In the genomic region with DNA sequence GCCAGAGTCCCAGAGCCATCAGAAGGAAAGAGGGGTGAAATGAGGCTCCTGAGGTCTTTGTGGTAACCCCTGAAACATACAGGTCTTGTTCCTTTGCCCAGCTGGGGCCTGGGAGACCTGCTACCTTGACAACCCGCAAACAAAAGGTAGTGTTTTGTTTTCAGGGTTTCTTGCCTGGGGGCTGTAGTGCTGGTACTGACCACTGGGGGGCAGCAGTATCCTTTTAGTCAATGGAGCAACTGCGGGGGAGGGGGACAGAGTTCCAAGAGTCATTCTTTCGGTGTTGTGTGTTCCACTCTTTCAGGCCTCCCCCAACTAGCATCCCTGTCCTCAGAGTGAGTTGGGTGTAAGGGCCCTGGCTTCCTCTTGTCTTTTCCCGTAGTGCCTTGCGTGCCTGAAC, we compare ENCODE assay signal across 8 mouse cellular contexts. TPM values are rescaled to one million over a fixed set of nuclear protein-coding genes. Genes with fewer than 3 reads are reported as not detected.
DNase-seq lines count a peak whose midpoint lies in the region; ATAC-seq and TF ChIP-seq lines count a peak whose summit lies in the region.

No protein-coding gene starts in this region.

- no peak for TF ChIP-seq POLR2A in spleen, adult 2 months (IDR thresholded peaks at IDR 0.05; ENCODE audit: low read depth, low read length)

- H3K36me3 ChIP-seq in intestine, embryonic 14.5 days (ENCODE audit: control insufficient read depth, insufficient read depth, low read length) = no peaks in the 10 kb centered on the region
- H3K36me3 ChIP-seq in limb, embryonic 12.5 days = 0 out of 2 replicates have a peak, but pooled peaks cover 10% of the 10 kb centered on the region
- peaks cover 8% of the 10 kb centered on the region for H3K36me3 ChIP-seq in midbrain, embryonic 14.5 days (ENCODE audit: control insufficient read depth, insufficient read depth, low read length)
- no peaks in the 10 kb centered on the region for H3K36me3 ChIP-seq in spleen, adult 2 months (ENCODE audit: control insufficient read depth, insufficient read depth, low read length)

- TF ChIP-seq CTCF in spleen, adult 2 months (IDR thresholded peaks at IDR 0.05; ENCODE audit: extremely low read depth, insufficient read depth, insufficient read length, insufficient replicate concordance) = peak; percentile 81; the same call in 1 of the 2 replicates

- H3K27me3 ChIP-seq in intestine, embryonic 14.5 days (replicated peaks; ENCODE audit: control insufficient read depth, insufficient read depth, low read length) = no peaks in the 10 kb centered on the region
- no peaks in the 10 kb centered on the region for H3K27me3 ChIP-seq in limb, embryonic 12.5 days
- no peaks in the 10 kb centered on the region for H3K27me3 ChIP-seq in midbrain, embryonic 14.5 days (ENCODE audit: control insufficient read depth, insufficient read depth, low read length)
- H3K27me3 ChIP-seq in spleen, adult 2 months (ENCODE audit: control insufficient read depth, insufficient read depth, low read length) = no peaks in the 10 kb centered on the region

- peak; percentile 86 for DNase-seq in cerebellum, adult 11 months
- DNase-seq in cerebellum, postnatal 4 days (ENCODE audit: low spot score in 2 of 2) = peak; percentile 80 to 89
- peak; percentile 56 for DNase-seq in gastrocnemius, postnatal 25 days
- peak; percentile 95 for DNase-seq in intestine, embryonic 14.5 days (ENCODE audit: low spot score)
- DNase-seq in midbrain, embryonic 14.5 days = peak; percentile 92
- peak; percentile 79 to 91 for DNase-seq in spleen, adult 2 months (ENCODE audit: low read depth in 1 of 2, low spot score in 2 of 2)

- H3K4me1 ChIP-seq in intestine, embryonic 14.5 days (replicated peaks; ENCODE audit: control insufficient read depth, insufficient read depth, low read length) = peaks cover 9% of the 10 kb centered on the region
- peaks cover 37% of the 10 kb centered on the region for H3K4me1 ChIP-seq in limb, embryonic 12.5 days (replicated peaks)
- H3K4me1 ChIP-seq in midbrain, embryonic 14.5 days (ENCODE audit: control insufficient read depth, insufficient read depth, low read length) = peaks cover 39% of the 10 kb centered on the region
- peaks cover 36% of the 10 kb centered on the region; the same call in 1 of the 2 replicates for H3K4me1 ChIP-seq in spleen, adult 2 months (ENCODE audit: control insufficient read depth, insufficient read depth, insufficient read length)

- H3K4me3 ChIP-seq in intestine, embryonic 14.5 days (ENCODE audit: low read depth, low read length) = peak overlapping the region; percentile 75; the same call in 1 of the 2 replicates
- H3K4me3 ChIP-seq in limb, embryonic 12.5 days (replicated peaks) = peak overlapping the region; percentile 81
- H3K4me3 ChIP-seq in midbrain, embryonic 14.5 days (replicated peaks; ENCODE audit: low read depth, low read length) = peak overlapping the region; percentile 92
- no peak overlapping the region for H3K4me3 ChIP-seq in spleen, adult 2 months (ENCODE audit: extremely low read depth, insufficient read depth, insufficient read length)

- peak overlapping the region; percentile 83; the same call in 1 of the 2 replicates for H3K9ac ChIP-seq in intestine, embryonic 14.5 days (ENCODE audit: low read length)
- peak overlapping the region; percentile 91 for H3K9ac ChIP-seq in limb, embryonic 12.5 days (replicated peaks)
- H3K9ac ChIP-seq in midbrain, embryonic 14.5 days (replicated peaks; ENCODE audit: low read length) = peak overlapping the region; percentile 97

- H3K4me2 ChIP-seq in intestine, embryonic 14.5 days (ENCODE audit: low read length) = peak overlapping the region; percentile 95
- H3K4me2 ChIP-seq in limb, embryonic 12.5 days = peak overlapping the region; percentile 89
- H3K4me2 ChIP-seq in midbrain, embryonic 14.5 days (ENCODE audit: low read length) = peak overlapping the region; percentile 85

- no peaks in the 10 kb centered on the region for H3K9me3 ChIP-seq in intestine, embryonic 14.5 days (ENCODE audit: control insufficient read depth, low read length)
- H3K9me3 ChIP-seq in limb, embryonic 12.5 days = no peaks in the 10 kb centered on the region
- no peaks in the 10 kb centered on the region for H3K9me3 ChIP-seq in midbrain, embryonic 14.5 days (ENCODE audit: control insufficient read depth, low read length)

- WGBS in intestine, embryonic 14.5 days = 20% methylated on average over 5 of the region's 5 CpGs
- WGBS in limb, embryonic 12.5 days = 20% methylated on average over 5 of the region's 5 CpGs
- WGBS in midbrain, embryonic 14.5 days = 22% methylated on average over 5 of the region's 5 CpGs
- 26% methylated on average over 5 of the region's 5 CpGs for WGBS in spleen, adult 2 months

- ATAC-seq in cerebellum, adult (ENCODE audit: insufficient number of reproducible peaks, low FRiP score, low TSS enrichment) = no peak
- no peak for ATAC-seq in intestine, embryonic 14.5 days (replicated peaks; ENCODE audit: low FRiP score, low TSS enrichment, low read depth)
- no peak for ATAC-seq in limb, embryonic 12.5 days (ENCODE audit: insufficient number of reproducible peaks, insufficient read depth, low FRiP score, low TSS enrichment, low read depth)
- ATAC-seq in midbrain, embryonic 14.5 days (ENCODE audit: low FRiP score, low TSS enrichment) = no peak; the same call in 1 of the 2 replicates

- no peak overlapping the region for H3K27ac ChIP-seq in intestine, embryonic 14.5 days (ENCODE audit: low read depth)
- peak overlapping the region; percentile 75 for H3K27ac ChIP-seq in limb, embryonic 12.5 days
- H3K27ac ChIP-seq in midbrain, embryonic 14.5 days (replicated peaks; ENCODE audit: low read depth, low read length) = peak overlapping the region; percentile 92
- no peak overlapping the region for H3K27ac ChIP-seq in spleen, adult 2 months (ENCODE audit: insufficient read depth, low read length)

RNA-seq across cellular contexts. Expression of a gene that starts 1.6 kb away (rescaled TPM):
- total RNA-seq in gastrocnemius, postnatal 25 days (2021) = 10 to 100 TPM in 1 of 2 experiments, 1 to 10 TPM in 1; 8.3 to 11.6 TPM
- polyA plus RNA-seq in intestine, embryonic 14.5 days (2014; fragmentation: Nextera tagmentation; extraction: Ambion mirVana) = 38.7 and 40.6 TPM in 2 replicates
- polyA plus RNA-seq in limb, embryonic 12.5 days (2016; fragmentation: Nextera tagmentation; extraction: Ambion mirVana) = 42.7 and 54.7 TPM in 2 replicates
- 97.9 and 101 TPM in 2 replicates for polyA plus RNA-seq in midbrain, embryonic 14.5 days (2014; fragmentation: Nextera tagmentation; extraction: Ambion mirVana)
- polyA plus RNA-seq in spleen, adult 2 months (2012; rRNA removed) = 36.6 and 43.4 TPM in 2 replicates

RNA-seq across cellular contexts. Expression of a gene that starts 8.6 kb away (rescaled TPM):
- 1 to 10 TPM in 1 of 2 experiments, under 1 TPM in 1; 0.88 to 1.2 TPM for total RNA-seq in gastrocnemius, postnatal 25 days (2021)
- 6.4 and 15.5 TPM in 2 replicates for polyA plus RNA-seq in intestine, embryonic 14.5 days (2014; fragmentation: Nextera tagmentation; extraction: Ambion mirVana)
- polyA plus RNA-seq in limb, embryonic 12.5 days (2016; fragmentation: Nextera tagmentation; extraction: Ambion mirVana) = 0.69 and 0.89 TPM in 2 replicates
- polyA plus RNA-seq in midbrain, embryonic 14.5 days (2014; fragmentation: Nextera tagmentation; extraction: Ambion mirVana) = 1.8 TPM in 1 of 2 replicates, not detected in the other
- 0.46 TPM in 1 of 2 replicates, not detected in the other for polyA plus RNA-seq in spleen, adult 2 months (2012; rRNA removed)

RNA-seq across cellular contexts. Expression of a gene that starts 17.8 kb away (rescaled TPM):
- 1 to 10 TPM in 1 of 2 experiments, under 1 TPM in 1; 0.54 to 1.0 TPM for total RNA-seq in gastrocnemius, postnatal 25 days (2021)
- 4.7 and 5.2 TPM in 2 replicates for polyA plus RNA-seq in intestine, embryonic 14.5 days (2014; fragmentation: Nextera tagmentation; extraction: Ambion mirVana)
- 0.25 TPM in 1 of 2 replicates, not detected in the other for polyA plus RNA-seq in limb, embryonic 12.5 days (2016; fragmentation: Nextera tagmentation; extraction: Ambion mirVana)
- polyA plus RNA-seq in midbrain, embryonic 14.5 days (2014; fragmentation: Nextera tagmentation; extraction: Ambion mirVana) = 1.3 TPM in 1 of 2 replicates, not detected in the other
- polyA plus RNA-seq in spleen, adult 2 months (2012; rRNA removed) = 2.9 and 3.7 TPM in 2 replicates

RNA-seq across cellular contexts. Expression of a gene that starts 46.6 kb away (rescaled TPM):
- 10 to 100 TPM; 25.1 to 25.8 TPM for total RNA-seq in gastrocnemius, postnatal 25 days (2021)
- 64.4 and 69.1 TPM in 2 replicates for polyA plus RNA-seq in intestine, embryonic 14.5 days (2014; fragmentation: Nextera tagmentation; extraction: Ambion mirVana)
- polyA plus RNA-seq in limb, embryonic 12.5 days (2016; fragmentation: Nextera tagmentation; extraction: Ambion mirVana) = 58.7 and 66.4 TPM in 2 replicates
- polyA plus RNA-seq in midbrain, embryonic 14.5 days (2014; fragmentation: Nextera tagmentation; extraction: Ambion mirVana) = 47.0 and 51.2 TPM in 2 replicates
- polyA plus RNA-seq in spleen, adult 2 months (2012; rRNA removed) = 19.9 and 24.2 TPM in 2 replicates

RNA-seq across cellular contexts. Expression of a gene that starts 48.4 kb away (rescaled TPM):
- not detected for total RNA-seq in gastrocnemius, postnatal 25 days (2021)
- 0.28 TPM in 1 of 2 replicates, not detected in the other for polyA plus RNA-seq in intestine, embryonic 14.5 days (2014; fragmentation: Nextera tagmentation; extraction: Ambion mirVana)
- polyA plus RNA-seq in limb, embryonic 12.5 days (2016; fragmentation: Nextera tagmentation; extraction: Ambion mirVana) = 0.70 and 0.73 TPM in 2 replicates
- polyA plus RNA-seq in midbrain, embryonic 14.5 days (2014; fragmentation: Nextera tagmentation; extraction: Ambion mirVana) = 1.4 and 2.6 TPM in 2 replicates
- polyA plus RNA-seq in spleen, adult 2 months (2012; rRNA removed) = not detected in 2 replicates

Comparison
In these comparisons a context has a peak if more than half of its experiments do, and no peak if none do; other contexts are left out.
1. H3K27ac ChIP-seq: peak in limb, embryonic 12.5 days (single experiment) and midbrain, embryonic 14.5 days (single experiment); none in intestine, embryonic 14.5 days (single experiment) and spleen, adult 2 months (single experiment).
2. Peak in every context shown above with its lines, with median percentiles within 50 percentile points of each other: DNase-seq, H3K4me2 ChIP-seq and H3K9ac ChIP-seq.